Mouse (Mus musculus): ENCODE results near the gene Capn1.

Gene Capn1

GRCm38 (mm10) chr19:5942581-5942980 is 73.1 kb downstream of the Capn1 start:
- POLR2A ChIA-PET, result interaction anchor here in 2 of 4 experiments (3.4 to 5.1 kb wide), 3 partner anchors 14 to 18 kb away, joined by 11 to 29 read pairs (median 15); partner anchors contain the start of gene Cdc42ep2 (in 2 of the 2)

DNA sequence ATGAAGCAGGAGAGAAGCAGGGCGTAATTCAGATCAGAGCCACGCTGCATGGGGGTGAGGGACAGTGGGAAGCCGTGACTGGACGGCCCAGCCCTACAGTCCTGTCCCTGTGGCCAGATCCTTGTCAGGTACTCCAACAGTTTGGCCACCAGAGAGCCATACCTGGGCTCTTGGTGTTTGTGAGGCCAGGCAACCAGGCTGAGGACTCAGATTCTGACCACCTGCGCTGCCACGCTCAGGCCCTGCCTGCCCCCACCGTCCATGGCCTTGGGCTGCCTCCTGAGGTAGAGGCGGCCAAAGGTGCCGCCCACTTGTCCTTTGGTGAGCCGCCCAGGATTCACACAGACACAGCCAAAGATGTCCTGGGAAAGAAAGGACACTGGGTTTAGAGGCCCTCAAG is 75.0 kb downstream of the Capn1 start:
- POLR2A ChIA-PET, result interaction anchor here in 2 of 4 experiments (0.8 to 5.1 kb wide), 5 partner anchors 12 to 293 kb away, joined by 3 to 29 read pairs (median 3); partner anchors contain the start of genes Capn1 (in 1 of the 2) and Cdc42ep2 (in 1 of the 2)
- CTCF ChIA-PET, result interaction anchor here in 2 of 4 experiments (1.0 to 1.6 kb wide), 2 partner anchors 153 to 154 kb away, joined by 3 to 5 read pairs; no protein-coding TSS in a partner anchor

More at GRCm38 (mm10) chr19:5942581-5942980, 73.1 kb downstream of the Capn1 start:
- CTCF ChIA-PET, result interaction anchor here in 2 of 4 experiments (0.8 to 1.1 kb wide), 2 partner anchors 14 to 73 kb away, joined by 3 to 4 read pairs; partner anchors contain the start of gene Capn1 (in 1 of the 2)

DNA sequence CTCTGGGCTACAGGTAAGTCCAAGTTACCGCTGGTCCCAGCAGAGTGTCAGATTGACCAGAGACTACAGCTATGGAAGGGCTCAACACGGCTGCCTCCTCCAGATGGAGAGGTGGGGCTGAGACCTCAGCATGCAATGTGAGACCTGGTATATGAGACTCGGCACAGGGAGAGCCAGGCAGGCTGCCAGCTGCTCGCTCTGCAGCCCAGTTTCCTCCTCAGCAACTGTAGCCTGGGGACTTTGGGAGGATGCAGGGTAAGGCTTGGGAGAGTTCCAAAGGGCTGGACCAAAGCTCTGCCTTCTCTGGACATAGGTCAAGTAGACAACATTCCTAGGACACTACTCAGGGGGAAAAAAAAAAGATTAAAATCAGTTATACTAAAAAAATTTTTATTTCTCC is 75.5 kb downstream of the Capn1 start:
- CTCF ChIA-PET, result interaction anchor here in 2 of 4 experiments (1.0 to 1.6 kb wide), 2 partner anchors 153 kb away, joined by 3 to 5 read pairs; no protein-coding TSS in a partner anchor
- POLR2A ChIA-PET, result interaction anchor here in 2 of 4 experiments (0.8 to 3.3 kb wide), 7 partner anchors 13 to 138 kb away, joined by 3 to 25 read pairs (median 3); partner anchors contain the start of genes Capn1 (in 1 of the 2) and Cdc42ep2 (in 1 of the 2)

GRCm38 (mm10) chr19:5939715-5940114 is 76.0 kb downstream of the Capn1 start:
- CTCF ChIA-PET, result interaction anchor here in 2 of 4 experiments (1.0 to 1.6 kb wide), 2 partner anchors 153 kb away, joined by 3 to 5 read pairs; no protein-coding TSS in a partner anchor
- POLR2A ChIA-PET, result interaction anchor here in 2 of 4 experiments (0.8 to 3.3 kb wide), 7 partner anchors 13 to 137 kb away, joined by 3 to 25 read pairs (median 3); partner anchors contain the start of genes Capn1 (in 1 of the 2) and Cdc42ep2 (in 1 of the 2)
